Mouse (Mus musculus) T-helper 2 cell (primary cell): Measurements from ENCODE around the gene Frmd8.
"Not testable (repeated sequence)": the region's sequence is repeated elsewhere in the genome, so short reads cannot be mapped to it uniquely, and the experiment has no call there.

ENCODE experiments used
- in situ Hi-C: fragments of 300-600 bp; cut with MboI, MseI; formaldehyde crosslinking; loops from one replicate; pipeline ENCODE4 v1.15.1; 2025; ENCODE audit warnings: high pct_unique_total_duplicates

The Frmd8 gene

GRCm38 (mm10) chr19:5887234-5887815 lies 12.3 kb upstream of the Frmd8 start:
- in situ Hi-C loops = no loop called here

- in situ Hi-C loops = no loop called here
Observed at GRCm38 (mm10) chr19:5885838-5886237, 10.8 kb upstream of the Frmd8 start.

- in situ Hi-C loops = no loop called here
Observed at GRCm38 (mm10) chr19:5883935-5884334, 8.9 kb upstream of the Frmd8 start.

- in situ Hi-C loops = not testable (repeated sequence)
Observed at GRCm38 (mm10) chr19:5882079-5882478, 7.0 kb upstream of the Frmd8 start.

- in situ Hi-C loops = no loop called here
Observed at GRCm38 (mm10) chr19:5881155-5881554, 6.1 kb upstream of the Frmd8 start.

GRCm38 (mm10) chr19:5879735-5880134 lies 4.7 kb upstream of the Frmd8 start:
- in situ Hi-C loops = loop anchor here (5.0 kb wide), 2 partner anchors 37 to 87 kb away; no protein-coding TSS in a partner anchor

GRCm38 (mm10) chr19:5878916-5879315 lies 3.8 kb upstream of the Frmd8 start:
- in situ Hi-C loops = loop anchor here (5.0 kb wide), 2 partner anchors 37 to 87 kb away; no protein-coding TSS in a partner anchor

GRCm38 (mm10) chr19:5878362-5878722 lies 3.3 kb upstream of the Frmd8 start:
- in situ Hi-C loops = loop anchor here (5.0 kb wide), 2 partner anchors 36 to 86 kb away; no protein-coding TSS in a partner anchor

- in situ Hi-C loops = loop anchor here (5.0 kb wide), 2 partner anchors 35 to 85 kb away; no protein-coding TSS in a partner anchor
Observed at GRCm38 (mm10) chr19:5877618-5878361, 2.7 kb upstream of the Frmd8 start, which contains the start of gene Slc25a45. Gene Slc25a45 (plus strand): TSS chr19:5877808.

- in situ Hi-C loops = no loop called here
Observed at GRCm38 (mm10) chr19:5874391-5874968, 594 bp downstream of the Frmd8 start.

GRCm38 (mm10) chr19:5872931-5873556 lies 2.0 kb downstream of the Frmd8 start:
- in situ Hi-C loops = no loop called here

GRCm38 (mm10) chr19:5872528-5872927 lies 2.5 kb downstream of the Frmd8 start:
- in situ Hi-C loops = no loop called here

- in situ Hi-C loops = no loop called here
Observed at GRCm38 (mm10) chr19:5871683-5872082, 3.4 kb downstream of the Frmd8 start.

- in situ Hi-C loops = no loop called here
Observed at GRCm38 (mm10) chr19:5871273-5871672, 3.8 kb downstream of the Frmd8 start.

- in situ Hi-C loops = loop anchor here (10.0 kb wide), 1 partner anchor 1843 kb away; no protein-coding TSS in a partner anchor
Observed at GRCm38 (mm10) chr19:5868096-5868495, 7.0 kb downstream of the Frmd8 start.

- in situ Hi-C loops = loop anchor here (10.0 kb wide), 1 partner anchor 1840 kb away; no protein-coding TSS in a partner anchor
Observed at GRCm38 (mm10) chr19:5864710-5865398, 10.2 kb downstream of the Frmd8 start.

- in situ Hi-C loops = loop anchor here (10.0 kb wide), 1 partner anchor 1839 kb away; no protein-coding TSS in a partner anchor
Observed at GRCm38 (mm10) chr19:5863776-5864175, 11.3 kb downstream of the Frmd8 start.

GRCm38 (mm10) chr19:5862335-5863085 lies 12.6 kb downstream of the Frmd8 start:
- in situ Hi-C loops = loop anchor here (10.0 kb wide), 1 partner anchor 1838 kb away; no protein-coding TSS in a partner anchor

GRCm38 (mm10) chr19:5856604-5857003 lies 18.5 kb downstream of the Frmd8 start:
- in situ Hi-C loops = no loop called here

GRCm38 (mm10) chr19:5852035-5852722 lies 22.9 kb downstream of the Frmd8 start:
- in situ Hi-C loops = loop anchor here (5.0 kb wide), 1 partner anchor 60 kb away; no protein-coding TSS in a partner anchor
